Mouse (Mus musculus) E14TG2a.4 (cell line): Measurements from ENCODE around the gene Inf2.

Experiments used
- CTCF ChIP-seq: conservative IDR thresholded peaks from 2 replicates; pipeline ENCODE4 v1.5.1; 2014; ENCODE audit warnings: low read length
- NANOG ChIP-seq: IDR thresholded peaks from 2 replicates; pipeline ENCODE4 v1.6.1; 2014; ENCODE audit warnings: borderline replicate concordance, low read length, mixed read lengths

DNA sequence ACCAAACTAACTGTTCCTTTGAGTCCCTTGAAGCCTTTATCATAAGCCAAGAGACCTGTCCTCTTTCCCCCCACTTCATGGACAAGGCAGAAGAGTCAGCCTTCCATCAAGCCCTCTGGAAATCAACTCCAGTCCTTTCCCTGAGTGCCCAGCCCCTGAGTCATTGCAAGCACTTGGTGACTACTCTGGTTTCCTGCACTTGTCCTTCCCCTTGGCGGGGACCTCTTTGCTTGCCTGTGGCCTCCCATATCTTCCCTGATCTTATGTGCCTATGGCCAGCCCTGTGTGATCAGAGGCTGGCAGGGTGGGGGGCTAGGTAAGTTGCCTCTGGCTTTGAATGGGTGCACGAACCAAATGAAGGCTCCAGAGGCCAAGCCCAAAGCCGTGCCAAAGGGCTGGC, 33.3 kb downstream of the Inf2 start:
- TF ChIP-seq CTCF (no peak), NANOG (no peak)
